Comparison of ENCODE assay signal across 24 mouse cellular contexts in genomic region chr13:47562836-47563235, GRCm38 (mm10).
"Had no signal": no experiment of that assay in that cellular context is flagged by ENCODE, and none has a peak within 500 bp of the region (broad histone marks: within the 10 kb centered on the region; RNA-seq: fewer than 3 reads in every experiment).

No protein-coding gene starts in this region.

- H3K4me1 ChIP-seq: heart, embryonic 10.5 days; heart, embryonic 13.5 days; heart, embryonic 15.5 days; hindbrain, embryonic 15.5 days; limb, embryonic 15.5 days; liver, embryonic 12.5 days had no signal

- H3K9ac ChIP-seq: heart, embryonic 13.5 days; heart, embryonic 15.5 days; hindbrain, embryonic 13.5 days; hindbrain, embryonic 15.5 days; limb, embryonic 13.5 days; limb, embryonic 15.5 days; liver, embryonic 12.5 days; liver, embryonic 14.5 days had no signal

- H3K36me3 ChIP-seq: heart, embryonic 10.5 days; heart, embryonic 13.5 days; heart, embryonic 15.5 days; hindbrain, embryonic 13.5 days; hindbrain, embryonic 15.5 days; limb, embryonic 13.5 days; limb, embryonic 15.5 days; liver, embryonic 12.5 days had no signal

- ATAC-seq: hindbrain, postnatal 0 days; intestine, embryonic 16.5 days; liver, embryonic 12.5 days had no signal

- DNase-seq: gastrocnemius, postnatal 14 days; gastrocnemius, postnatal 36 days; heart, adult 18-20 months; heart, postnatal 14 days; heart, postnatal 36 days; kidney, adult 11 months; kidney, adult 2 months; kidney, adult 9 months; kidney, postnatal 10 days; kidney, postnatal 25 days; layer of hippocampus, adult 9-11 months; layer of hippocampus, postnatal 36 days; left cerebral cortex, postnatal 4 days had no signal

- H3K4me3 ChIP-seq: heart, embryonic 10.5 days; heart, embryonic 13.5 days; heart, embryonic 15.5 days; hindbrain, embryonic 13.5 days; hindbrain, embryonic 15.5 days; limb, embryonic 13.5 days; limb, embryonic 15.5 days; liver, embryonic 12.5 days had no signal

- H3K9me3 ChIP-seq: heart, embryonic 10.5 days; heart, embryonic 13.5 days; heart, embryonic 15.5 days; hindbrain, embryonic 13.5 days; hindbrain, embryonic 15.5 days; limb, embryonic 13.5 days; limb, embryonic 15.5 days; liver, embryonic 12.5 days had no signal

- H3K27me3 ChIP-seq: heart, embryonic 13.5 days; heart, embryonic 15.5 days; hindbrain, embryonic 13.5 days; hindbrain, embryonic 15.5 days; limb, embryonic 15.5 days; liver, embryonic 12.5 days had no signal

- H3K4me2 ChIP-seq: heart, embryonic 13.5 days; heart, embryonic 15.5 days; hindbrain, embryonic 13.5 days; hindbrain, embryonic 15.5 days; limb, embryonic 13.5 days; limb, embryonic 15.5 days; liver, embryonic 12.5 days had no signal

- H3K27ac ChIP-seq: heart, embryonic 10.5 days; heart, embryonic 13.5 days; heart, embryonic 15.5 days; hindbrain, embryonic 13.5 days; hindbrain, embryonic 15.5 days; hindbrain, postnatal 0 days; limb, embryonic 13.5 days; limb, embryonic 15.5 days; liver, embryonic 12.5 days; liver, embryonic 14.5 days had no signal
